Mouse (Mus musculus): ENCODE measurements around the gene Ranbp6. TPM values are rescaled to one million over a fixed set of nuclear protein-coding genes. Genes with fewer than 3 reads are reported as not detected.

Gene Ranbp6
- total RNA-seq (2023) = 24.3 TPM

GRCm38 (mm10) chr19:29812581-29813460 lies at the start of gene Ranbp6:
Gene Ranbp6 (minus strand): TSS chr19:29812974.

DNA sequence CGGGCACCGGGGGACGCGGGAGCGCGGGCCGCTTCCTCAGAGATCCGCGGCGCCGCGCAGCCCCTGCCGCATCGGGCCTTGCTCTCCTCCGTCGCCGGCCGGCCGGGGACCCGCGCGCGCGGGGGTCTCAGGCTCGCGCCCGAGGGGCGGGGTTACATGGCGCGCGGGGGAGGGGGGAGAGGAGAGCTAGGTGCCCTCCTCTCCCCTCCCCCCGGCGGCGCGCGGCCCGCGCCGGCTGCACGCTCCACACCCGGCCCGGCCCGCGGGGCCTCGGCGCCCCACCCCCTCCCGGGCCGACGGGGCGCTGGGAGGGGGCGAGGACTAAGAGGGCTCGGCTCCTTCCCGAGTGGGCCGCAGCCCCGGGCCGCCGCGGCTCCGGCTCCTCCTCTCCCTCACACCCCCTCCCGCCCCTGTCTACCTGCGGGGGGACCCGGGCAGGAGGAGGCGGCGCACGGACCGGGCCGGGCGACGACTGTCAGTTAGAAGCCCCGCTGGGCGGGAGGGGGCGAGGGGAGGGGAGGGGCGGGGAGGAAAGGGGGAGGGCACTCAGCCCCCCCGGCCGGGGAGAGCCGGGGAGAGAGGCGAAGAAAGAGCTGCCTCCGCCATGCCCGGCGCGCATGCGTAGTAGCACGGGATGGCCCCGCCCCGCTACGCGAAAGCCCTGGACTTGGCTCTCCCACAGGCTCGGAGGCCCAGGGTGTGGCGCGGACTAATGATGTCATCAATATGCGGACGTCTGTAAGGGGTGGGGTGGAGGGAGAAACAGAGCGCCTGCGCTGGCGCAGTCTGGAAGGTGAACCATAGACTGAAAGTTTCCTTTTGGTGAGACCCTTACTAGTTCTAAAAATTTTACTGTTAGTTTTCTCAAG lies 6.6 kb downstream of the Ranbp6 start, which contains the start of gene 9930021J03Rik:
Gene 9930021J03Rik (minus strand): TSS at position 73 of the 869 bp plus-strand sequence.

Other genes starting within 250 kb of the Ranbp6 start
- gene Ermp1, start 164.6 kb downstream of the Ranbp6 start, total RNA-seq (2023) = 21.1 TPM
- gene Mlana, start 115.2 kb downstream of the Ranbp6 start, total RNA-seq (2023) = not detected
- gene 9930021J03Rik, start 7.0 kb downstream of the Ranbp6 start, total RNA-seq (2023) = 36.3 TPM
- not detected for gene Il33, start 112.1 kb upstream of the Ranbp6 start, total RNA-seq (2023)
- gene Trpd52l3, start 190.8 kb upstream of the Ranbp6 start, total RNA-seq (2023) = not detected
- 97.3 TPM for gene Uhrf2, start 217.5 kb upstream of the Ranbp6 start, total RNA-seq (2023)

All from CD4-positive naive resting alpha-beta T cell, adult 76 days (primary cell).